Mouse (Mus musculus) granulocyte monocyte progenitor cell, adult 5-6 weeks (primary cell): Measurements from ENCODE around the gene Cyp2ab1. TPM values are rescaled to one million over a fixed set of nuclear protein-coding genes. Genes with fewer than 3 reads are reported as not detected.

Experiments
- ATAC-seq: replicated peaks from 2 replicates; pipeline ENCODE4 v1.8.0; 2016; ENCODE audit warnings: mild to moderate bottlenecking, moderate TSS enrichment, inconsistent platforms; ENCODE audit not compliant: poor library complexity, severe bottlenecking
- total RNA-seq, 2 experiments: library from RNA; stranded (forward) in 1 of 2; stranded (reverse) in 1 of 2; fragments of 200-712, 200-1000 nt in 1 of 2; fragments of >200 nt in 1 of 2; fragmentation: Nextera tagmentation in 1 of 2; gene quantifications; 2 replicates each; pipeline ENCODE4 v1.2.3; 2014 to 2017

Gene Cyp2ab1
- total RNA-seq, 2 experiments from 2014 or later = 0.26 to 2.2 TPM

DNA sequence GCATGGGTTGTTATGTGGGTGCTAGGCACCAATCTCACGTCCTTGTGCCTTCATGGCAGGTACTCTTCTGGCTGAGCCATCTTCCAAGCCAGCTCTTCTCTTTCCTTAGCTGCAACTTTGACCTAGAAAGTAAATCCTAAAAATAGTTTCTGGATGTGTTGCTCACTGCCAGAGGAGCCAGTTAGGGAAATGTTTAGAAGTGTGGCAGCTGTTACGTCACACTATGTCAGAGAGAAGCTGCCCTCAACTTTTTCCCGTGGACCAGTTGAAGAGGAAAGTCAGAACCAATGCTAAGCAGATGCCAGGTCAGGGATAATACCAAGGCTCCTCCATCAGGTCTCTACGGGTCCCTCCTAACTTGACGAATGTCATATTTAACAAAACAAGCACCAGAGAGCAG lies 45.8 kb downstream of the Cyp2ab1 start:
- ATAC-seq = no peak

- ATAC-seq = no peak
Measured at GRCm38 (mm10) chr16:20272994-20273393, 52.2 kb downstream of the Cyp2ab1 start.

DNA sequence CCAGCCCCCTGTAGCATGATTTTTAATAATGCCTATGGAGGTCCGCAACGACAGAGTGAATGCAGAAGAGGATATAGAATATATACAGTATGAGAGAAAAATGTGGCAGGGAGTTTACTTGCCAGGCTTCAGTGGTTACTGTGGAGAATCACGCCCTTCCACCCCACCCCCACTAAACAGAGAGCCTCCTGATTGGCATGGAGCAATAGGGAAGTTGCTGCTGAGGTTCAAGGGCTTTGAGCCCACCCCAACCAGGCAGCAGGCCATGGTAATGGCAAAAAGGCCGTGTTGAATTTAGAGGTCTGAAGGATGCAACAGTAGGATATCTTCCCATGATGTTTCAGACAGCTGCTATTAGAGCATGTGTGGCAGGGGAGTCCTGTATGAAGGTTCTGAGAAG lies 53.9 kb downstream of the Cyp2ab1 start:
- peak; percentile 95 for ATAC-seq

GRCm38 (mm10) chr16:20265089-20265488 lies 60.1 kb downstream of the Cyp2ab1 start:
- ATAC-seq = peak; percentile 27; the same call in 1 of the 2 replicates

Other genes starting within 250 kb of the Cyp2ab1 start
- 34.3 and 52.0 TPM in 2 replicates for gene Klhl24, start 227.9 kb downstream of the Cyp2ab1 start, total RNA-seq (2014; fragmentation: Nextera tagmentation)
- 56.1 and 80.7 TPM in 2 replicates for gene Klhl24, start 227.9 kb downstream of the Cyp2ab1 start, total RNA-seq (2017)
- 47.2 and 65.0 TPM in 2 replicates for gene Yeats2, start 184.3 kb downstream of the Cyp2ab1 start, total RNA-seq (2014; fragmentation: Nextera tagmentation)
- gene Yeats2, start 184.3 kb downstream of the Cyp2ab1 start, total RNA-seq (2017) = 25.9 and 30.5 TPM in 2 replicates
- gene Map6d1, start 84.0 kb downstream of the Cyp2ab1 start, total RNA-seq (2014; fragmentation: Nextera tagmentation) = not detected in 2 replicates
- not detected in 2 replicates for gene Map6d1, start 84.0 kb downstream of the Cyp2ab1 start, total RNA-seq (2017)
- 144 and 145 TPM in 2 replicates for gene Parl, start 23.0 kb downstream of the Cyp2ab1 start, total RNA-seq (2014; fragmentation: Nextera tagmentation)
- 180 and 240 TPM in 2 replicates for gene Parl, start 23.0 kb downstream of the Cyp2ab1 start, total RNA-seq (2017)
- gene Abcc5, start 101.0 kb upstream of the Cyp2ab1 start, total RNA-seq (2014; fragmentation: Nextera tagmentation) = 16.4 and 26.3 TPM in 2 replicates
- 10.7 and 17.9 TPM in 2 replicates for gene Abcc5, start 101.0 kb upstream of the Cyp2ab1 start, total RNA-seq (2017)
- gene Eif2b5, start 173.4 kb upstream of the Cyp2ab1 start, total RNA-seq (2014; fragmentation: Nextera tagmentation) = 61.7 and 84.4 TPM in 2 replicates
- 87.0 and 90.0 TPM in 2 replicates for gene Eif2b5, start 173.4 kb upstream of the Cyp2ab1 start, total RNA-seq (2017)
- 26.4 and 30.7 TPM in 2 replicates for gene Dvl3, start 191.6 kb upstream of the Cyp2ab1 start, total RNA-seq (2014; fragmentation: Nextera tagmentation)
- 2.0 and 2.3 TPM in 2 replicates for gene Dvl3, start 191.6 kb upstream of the Cyp2ab1 start, total RNA-seq (2017)
- 206 and 247 TPM in 2 replicates for gene Ap2m1, start 210.1 kb upstream of the Cyp2ab1 start, total RNA-seq (2014; fragmentation: Nextera tagmentation)
- 175 and 225 TPM in 2 replicates for gene Ap2m1, start 210.1 kb upstream of the Cyp2ab1 start, total RNA-seq (2017)
- gene Abcf3, start 223.2 kb upstream of the Cyp2ab1 start, total RNA-seq (2014; fragmentation: Nextera tagmentation) = 33.0 and 42.3 TPM in 2 replicates
- gene Abcf3, start 223.2 kb upstream of the Cyp2ab1 start, total RNA-seq (2017) = 55.1 and 96.9 TPM in 2 replicates